Mouse (Mus musculus) G1E (cell line): ENCODE results near the gene Als2. TPM values are rescaled to one million over a fixed set of nuclear protein-coding genes. Genes with fewer than 3 reads are reported as not detected.

Experiments used
- ATAC-seq: 2 replicates; pipeline ENCODE4 v1.8.0; 2016; ENCODE audit warnings: mild to moderate bottlenecking; ENCODE audit not compliant: insufficient number of reproducible peaks, poor library complexity, low FRiP score, severe bottlenecking; ENCODE audit errors: extremely low read depth
- DNase-seq: peaks from one replicate; pipeline ENCODE4 v3.0.0; 2012; ENCODE audit warnings: low spot score
- H3K27me3 ChIP-seq: 2 replicates; pipeline ENCODE4 v1.6.1; 2012; ENCODE audit warnings: mild to moderate bottlenecking, low read length, inconsistent platforms; ENCODE audit not compliant: insufficient read depth
- H3K36me3 ChIP-seq: replicated peaks from 2 replicates; pipeline ENCODE3; 2012; ENCODE audit warnings: mild to moderate bottlenecking, inconsistent platforms
- H3K4me1 ChIP-seq: 2 replicates; pipeline ENCODE4 v1.6.1; 2012; ENCODE audit warnings: low read depth, low read length, inconsistent platforms, mixed read lengths; ENCODE audit not compliant: insufficient read depth
- H3K4me3 ChIP-seq: 2 replicates; pipeline ENCODE4 v1.5.1; 2012; ENCODE audit warnings: low read depth, mild to moderate bottlenecking, inconsistent platforms, low read length, moderate library complexity, mixed read lengths
- H3K9me3 ChIP-seq: replicated peaks from 2 replicates; pipeline ENCODE4 v1.6.1; 2012; ENCODE audit warnings: inconsistent platforms
- CTCF ChIP-seq: IDR thresholded peaks from 2 replicates; pipeline ENCODE4 v1.5.1; 2012; ENCODE audit warnings: low read depth, low read length, inconsistent platforms, mixed read lengths
- GATA1 ChIP-seq: IDR thresholded peaks from 2 replicates; pipeline ENCODE4 v1.6.1; 2012; ENCODE audit warnings: borderline replicate concordance, low read length, inconsistent platforms, mixed read lengths
- GATA2 ChIP-seq: IDR thresholded peaks from 2 replicates; pipeline ENCODE4 v1.6.1; 2012; ENCODE audit warnings: low read depth, low read length, inconsistent platforms, borderline replicate concordance
- POLR2AphosphoS5 ChIP-seq: IDR thresholded peaks from 2 replicates; pipeline ENCODE4 v1.6.1; 2012; ENCODE audit warnings: low read depth, low read length, inconsistent platforms; ENCODE audit not compliant: insufficient replicate concordance
- TAL1 ChIP-seq: conservative IDR thresholded peaks from 2 replicates; pipeline ENCODE4 v1.6.1; 2012; ENCODE audit warnings: low read depth, low read length, inconsistent platforms, mixed read lengths
- polyA plus RNA-seq: library from polyadenylated mRNA; stranded (reverse); fragments of >175 nt; gene quantifications from 2 replicates; pipeline ENCODE4 v1.2.3, GENCODE M21; 2012
- total RNA-seq, 2 experiments: library from RNA; stranded (forward) in 1 of 2; stranded (reverse) in 1 of 2; fragments of 200-1000 nt in 1 of 2; fragments of >200 nt in 1 of 2; fragmentation: Nextera tagmentation in 1 of 2; gene quantifications; 2 replicates each; pipeline ENCODE4 v1.2.3; 2014 to 2017

The Als2 gene
- total and polyA plus RNA-seq, 3 experiments, result 6.9 to 42.6 (median 30.3) TPM

DNA sequence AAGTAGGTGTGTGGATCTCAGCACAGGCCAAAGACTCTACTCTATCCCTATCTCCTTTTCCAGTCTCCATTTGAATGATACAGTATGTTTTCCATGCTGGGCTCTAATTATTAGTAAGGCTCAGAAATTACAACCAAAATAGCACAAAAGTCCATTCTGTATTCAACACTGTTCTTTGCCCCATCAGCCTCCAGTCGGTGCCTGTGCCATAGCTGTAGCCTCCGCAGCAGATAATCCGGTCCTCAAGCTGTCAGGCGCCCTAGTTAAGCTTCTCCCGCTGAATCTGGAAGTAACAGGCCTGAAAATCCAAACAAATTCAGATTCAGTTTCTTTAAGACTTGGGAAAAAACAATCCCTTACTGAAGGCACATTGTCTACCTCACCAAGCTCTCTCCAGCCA, 73.1 kb downstream of the Als2 start:
- Histone ChIP-seq H3K36me3 (peaks cover 57% of the 10 kb centered on the region), H3K9me3 (no peaks in the 10 kb centered on the region), H3K4me3 (no peak overlapping the region), H3K27me3 (no peaks in the 10 kb centered on the region), H3K4me1 (peaks cover 41% of the 10 kb centered on the region)
- no peak for TF ChIP-seq POLR2AphosphoS5
- TF ChIP-seq GATA1, result no peak
- no peak for TF ChIP-seq TAL1
- no peak for TF ChIP-seq GATA2
- DNase-seq, result no peak
- ATAC-seq, result no peak

GRCm38 (mm10) chr1:59163030-59163461, 74.0 kb downstream of the Als2 start, which contains the start of gene Mpp4:
Gene Mpp4 (minus strand): TSS chr1:59163389.
- peak; percentile 69 for DNase-seq
- TF ChIP-seq TAL1, result no peak
- no peak for TF ChIP-seq GATA2
- no peak for TF ChIP-seq GATA1
- TF ChIP-seq POLR2AphosphoS5, result no peak
- no peak for TF ChIP-seq CTCF
- ATAC-seq, result peak; percentile 85
- peak within 1 kb of the TSS; percentile 38; the same call in 1 of the 2 replicates for H3K4me3 ChIP-seq
- no peaks in the 10 kb centered on the region for H3K9me3 ChIP-seq
- peaks cover 41% of the 10 kb centered on the region for H3K4me1 ChIP-seq
- H3K27me3 ChIP-seq, result peaks cover 4% of the 10 kb centered on the region; the same call in 1 of the 2 replicates
- peaks cover 53% of the 10 kb centered on the region for H3K36me3 ChIP-seq

DNA sequence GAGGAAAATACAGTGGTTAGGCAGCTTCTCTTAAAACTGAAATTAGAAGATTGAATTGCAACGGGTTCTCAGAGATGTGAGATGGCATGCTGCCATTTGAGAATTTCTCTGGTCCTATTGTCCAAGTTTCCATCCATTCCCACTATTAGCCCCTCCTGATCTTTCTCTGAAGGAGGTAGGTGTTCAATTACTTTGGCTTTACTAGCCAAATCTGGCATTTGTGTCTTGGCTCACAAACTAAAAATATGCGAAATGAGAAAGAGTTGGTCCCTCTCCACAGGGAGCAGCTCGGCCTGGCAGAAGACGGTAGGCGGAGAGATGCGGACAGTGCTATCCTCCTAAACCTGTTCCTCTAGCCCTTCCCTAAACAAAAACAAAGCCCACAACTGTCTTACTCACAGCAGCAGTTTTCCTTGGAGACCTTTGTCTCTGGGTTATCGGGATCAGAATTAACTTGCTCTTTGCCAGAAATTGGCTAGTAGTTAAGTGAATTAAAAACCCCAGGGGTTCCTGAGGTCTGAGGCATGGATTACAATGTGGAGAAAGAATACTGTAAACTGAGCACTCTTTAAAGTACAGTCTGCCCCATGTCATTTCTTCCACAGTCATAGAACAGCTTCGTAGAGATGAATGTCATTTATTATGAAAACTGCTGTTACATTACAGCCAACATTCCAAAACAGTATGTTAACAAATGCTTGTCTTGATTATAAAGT, 74.6 kb downstream of the Als2 start:
- H3K4me1 ChIP-seq, result peaks cover 41% of the 10 kb centered on the region
- no peak overlapping the region for H3K4me3 ChIP-seq
- H3K27me3 ChIP-seq, result peaks cover 4% of the 10 kb centered on the region; the same call in 1 of the 2 replicates
- H3K9me3 ChIP-seq, result no peaks in the 10 kb centered on the region
- ATAC-seq (no peak), DNase-seq (no peak)
- TF ChIP-seq GATA1 (no peak), POLR2AphosphoS5 (no peak), TAL1 (no peak), CTCF (no peak), GATA2 (no peak)
- peaks cover 47% of the 10 kb centered on the region for H3K36me3 ChIP-seq

GRCm38 (mm10) chr1:59161396-59161795, 75.6 kb downstream of the Als2 start:
- H3K9me3 ChIP-seq, result no peaks in the 10 kb centered on the region
- DNase-seq, result no peak
- no peak for TF ChIP-seq GATA1
- no peak for TF ChIP-seq GATA2
- TF ChIP-seq POLR2AphosphoS5, result no peak
- TF ChIP-seq CTCF, result no peak
- no peak for TF ChIP-seq TAL1

DNA sequence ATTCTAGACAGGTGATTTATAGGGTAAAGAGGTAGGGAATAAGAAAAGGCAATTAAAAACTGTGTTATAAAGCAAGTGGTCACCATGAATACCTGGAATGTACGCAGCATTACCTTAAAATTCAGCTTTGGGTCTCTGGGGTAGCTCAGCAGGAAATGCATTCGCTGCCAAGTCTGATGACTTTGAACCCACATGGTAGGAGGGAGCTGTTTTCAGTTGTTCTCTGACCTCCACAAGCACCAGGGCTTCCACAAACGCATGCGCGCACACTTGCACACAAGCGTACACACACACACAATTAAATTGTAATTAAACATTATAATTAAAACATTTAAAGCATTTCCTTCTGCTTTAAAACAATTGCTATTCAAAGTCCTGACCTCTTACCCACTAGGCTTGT, 76.2 kb downstream of the Als2 start:
- no peak for DNase-seq
- Histone ChIP-seq H3K36me3 (peaks cover 31% of the 10 kb centered on the region), H3K27me3 (peaks cover 12% of the 10 kb centered on the region; the same call in 1 of the 2 replicates), H3K9me3 (no peaks in the 10 kb centered on the region), H3K4me3 (no peak overlapping the region), H3K4me1 (peaks cover 42% of the 10 kb centered on the region)
- ATAC-seq, result no peak
- no peak for TF ChIP-seq TAL1
- no peak for TF ChIP-seq CTCF
- no peak for TF ChIP-seq GATA2
- TF ChIP-seq GATA1, result no peak
- TF ChIP-seq POLR2AphosphoS5, result no peak

More at GRCm38 (mm10) chr1:59161396-59161795, 75.6 kb downstream of the Als2 start:
- Histone ChIP-seq H3K36me3 (peaks cover 36% of the 10 kb centered on the region), H3K27me3 (peaks cover 12% of the 10 kb centered on the region; the same call in 1 of the 2 replicates), H3K4me3 (no peak overlapping the region), H3K4me1 (peaks cover 44% of the 10 kb centered on the region)
- no peak for ATAC-seq

DNA sequence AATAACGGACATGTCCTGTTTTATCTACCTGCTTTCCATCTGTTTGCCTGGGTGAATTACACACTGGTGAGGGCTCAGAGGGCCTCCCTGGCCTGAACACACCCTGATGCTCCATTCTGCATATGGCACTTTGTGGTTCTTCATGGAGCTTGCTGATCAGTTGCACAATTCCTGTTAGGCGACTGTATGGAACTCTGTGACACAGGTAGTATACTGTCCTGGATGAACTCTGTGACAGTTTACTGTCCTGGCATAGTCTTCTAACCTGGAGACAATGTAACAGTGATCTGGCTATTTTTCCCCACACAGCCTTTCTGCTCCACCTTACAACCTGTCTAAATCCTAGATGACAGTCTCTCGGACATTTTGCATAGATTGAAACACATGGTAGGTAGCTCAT, 77.9 kb downstream of the Als2 start:
- no peak for TF ChIP-seq GATA1
- TF ChIP-seq CTCF, result no peak
- TF ChIP-seq POLR2AphosphoS5, result no peak
- no peak for TF ChIP-seq GATA2
- no peak for TF ChIP-seq TAL1
- peaks cover 17% of the 10 kb centered on the region for H3K36me3 ChIP-seq
- H3K4me1 ChIP-seq, result peaks cover 36% of the 10 kb centered on the region
- no peaks in the 10 kb centered on the region for H3K9me3 ChIP-seq
- DNase-seq, result no peak
- no peak overlapping the region for H3K4me3 ChIP-seq
- H3K27me3 ChIP-seq, result peaks cover 12% of the 10 kb centered on the region; the same call in 1 of the 2 replicates
- no peak for ATAC-seq
